Comparison of ENCODE assay signal across 18 mouse cellular contexts in genomic region chr19:23434433-23434832, GRCm38 (mm10). TPM values are rescaled to one million over a fixed set of nuclear protein-coding genes. Genes with fewer than 3 reads are reported as not detected.
DNase-seq lines count a peak whose midpoint lies in the region; ATAC-seq and TF ChIP-seq lines count a peak whose summit lies in the region.
"Had no signal": no experiment of that assay in that cellular context is flagged by ENCODE, and none has a peak within 500 bp of the region (broad histone marks: within the 10 kb centered on the region; RNA-seq: fewer than 3 reads in every experiment).

No protein-coding gene starts in this region.

- no peaks in the 10 kb centered on the region for H3K36me3 ChIP-seq in intestine, embryonic 14.5 days (ENCODE audit: control insufficient read depth, insufficient read depth, low read length)
- no peaks in the 10 kb centered on the region for H3K36me3 ChIP-seq in intestine, postnatal 0 days (ENCODE audit: control insufficient read depth, insufficient read depth)
- H3K36me3 ChIP-seq in lung, postnatal 0 days (ENCODE audit: insufficient read depth, low read length), result no peaks in the 10 kb centered on the region
- no peaks in the 10 kb centered on the region for H3K36me3 ChIP-seq in stomach, embryonic 16.5 days (ENCODE audit: control insufficient read depth, insufficient read depth, low read length)
- no peaks in the 10 kb centered on the region for H3K36me3 ChIP-seq in kidney, embryonic 16.5 days (ENCODE audit: insufficient read depth, low read length)
- H3K36me3 ChIP-seq: embryonic facial prominence, embryonic 12.5 days; forebrain, embryonic 15.5 days; heart, embryonic 15.5 days; hindbrain, embryonic 10.5 days had no signal

- H3K27me3 ChIP-seq in intestine, embryonic 14.5 days (replicated peaks; ENCODE audit: control insufficient read depth, insufficient read depth, low read length), result no peaks in the 10 kb centered on the region
- H3K27me3 ChIP-seq in intestine, postnatal 0 days (replicated peaks; ENCODE audit: control insufficient read depth, insufficient read depth, low read length), result no peaks in the 10 kb centered on the region
- H3K27me3 ChIP-seq in lung, postnatal 0 days (replicated peaks; ENCODE audit: insufficient read depth, low read length), result no peaks in the 10 kb centered on the region
- no peaks in the 10 kb centered on the region for H3K27me3 ChIP-seq in stomach, embryonic 16.5 days (ENCODE audit: control insufficient read depth, insufficient read depth, low read length)
- H3K27me3 ChIP-seq in kidney, embryonic 16.5 days (ENCODE audit: insufficient read depth, low read length), result no peaks in the 10 kb centered on the region
- H3K27me3 ChIP-seq: embryonic facial prominence, embryonic 12.5 days; forebrain, embryonic 15.5 days; heart, embryonic 15.5 days had no signal

- peaks cover 4% of the 10 kb centered on the region; the same call in 1 of the 2 replicates for H3K4me1 ChIP-seq in intestine, embryonic 14.5 days (replicated peaks; ENCODE audit: control insufficient read depth, insufficient read depth, low read length)
- H3K4me1 ChIP-seq in intestine, postnatal 0 days (replicated peaks; ENCODE audit: control insufficient read depth, insufficient read depth, low read length), result no peaks in the 10 kb centered on the region; the same call in 1 of the 2 replicates
- no peaks in the 10 kb centered on the region for H3K4me1 ChIP-seq in lung, postnatal 0 days (ENCODE audit: insufficient read depth, low read depth, low read length)
- 0 out of 2 replicates have a peak, but pooled peaks cover 3% of the 10 kb centered on the region for H3K4me1 ChIP-seq in stomach, embryonic 16.5 days (ENCODE audit: control insufficient read depth, insufficient read depth, low read length)
- no peaks in the 10 kb centered on the region for H3K4me1 ChIP-seq in kidney, embryonic 16.5 days (ENCODE audit: insufficient read depth, low read length)
- H3K4me1 ChIP-seq: embryonic facial prominence, embryonic 12.5 days; forebrain, embryonic 15.5 days; heart, embryonic 15.5 days; hindbrain, embryonic 10.5 days had no signal

- ATAC-seq in intestine, embryonic 14.5 days (replicated peaks; ENCODE audit: low FRiP score, low TSS enrichment, low read depth), result no peak
- no peak for ATAC-seq in intestine, postnatal 0 days
- ATAC-seq in lung, postnatal 0 days, result peak; percentile 35; the same call in 1 of the 2 replicates
- ATAC-seq in stomach, embryonic 16.5 days (ENCODE audit: insufficient read depth, low FRiP score), result peak; percentile 79; the same call in 1 of the 2 replicates
- no peak for ATAC-seq in kidney, embryonic 16.5 days (ENCODE audit: low FRiP score, low TSS enrichment)
- ATAC-seq: forebrain, embryonic 15.5 days had no signal

- no peaks in the 10 kb centered on the region for H3K9me3 ChIP-seq in intestine, embryonic 14.5 days (ENCODE audit: control insufficient read depth, low read length)
- no peaks in the 10 kb centered on the region for H3K9me3 ChIP-seq in intestine, postnatal 0 days (ENCODE audit: control insufficient read depth)
- no peaks in the 10 kb centered on the region for H3K9me3 ChIP-seq in lung, postnatal 0 days (ENCODE audit: low read length)
- no peaks in the 10 kb centered on the region for H3K9me3 ChIP-seq in stomach, embryonic 16.5 days (replicated peaks; ENCODE audit: control insufficient read depth, low read length)
- no peaks in the 10 kb centered on the region for H3K9me3 ChIP-seq in kidney, embryonic 16.5 days (ENCODE audit: low read length)
- H3K9me3 ChIP-seq: embryonic facial prominence, embryonic 12.5 days; forebrain, embryonic 15.5 days; heart, embryonic 15.5 days; hindbrain, embryonic 10.5 days had no signal

- no peak overlapping the region for H3K4me2 ChIP-seq in intestine, embryonic 14.5 days (ENCODE audit: low read length)
- H3K4me2 ChIP-seq in intestine, postnatal 0 days (replicated peaks; ENCODE audit: low read depth), result no peak overlapping the region
- H3K4me2 ChIP-seq in lung, postnatal 0 days (replicated peaks; ENCODE audit: low read depth, low read length), result no peak overlapping the region
- H3K4me2 ChIP-seq in stomach, embryonic 16.5 days (ENCODE audit: low read depth, low read length), result 0 out of 2 replicates have a peak overlapping the region, but pooled peaks have one; percentile 19
- no peak overlapping the region for H3K4me2 ChIP-seq in kidney, embryonic 16.5 days (replicated peaks; ENCODE audit: low read depth, low read length)
- H3K4me2 ChIP-seq: embryonic facial prominence, embryonic 12.5 days; forebrain, embryonic 15.5 days; heart, embryonic 11.5 days; heart, embryonic 15.5 days had no signal

- 56% methylated on average over 11 of the region's 11 CpGs for WGBS in intestine, embryonic 14.5 days
- WGBS in intestine, postnatal 0 days, result 71% methylated on average over 11 of the region's 11 CpGs
- 61% methylated on average over 11 of the region's 11 CpGs for WGBS in lung, postnatal 0 days
- WGBS in stomach, embryonic 16.5 days, result 56% methylated on average over 11 of the region's 11 CpGs
- 86% methylated on average over 11 of the region's 11 CpGs for WGBS in kidney, embryonic 16.5 days

- H3K4me3 ChIP-seq in intestine, embryonic 14.5 days (ENCODE audit: low read depth, low read length), result no peak overlapping the region
- no peak overlapping the region for H3K4me3 ChIP-seq in intestine, postnatal 0 days (ENCODE audit: low read depth, low read length)
- H3K4me3 ChIP-seq in lung, postnatal 0 days (ENCODE audit: low read depth, low read length), result no peak overlapping the region
- H3K4me3 ChIP-seq in stomach, embryonic 16.5 days (replicated peaks; ENCODE audit: low read length), result no peak overlapping the region
- no peak overlapping the region for H3K4me3 ChIP-seq in kidney, embryonic 16.5 days (ENCODE audit: low read length)
- H3K4me3 ChIP-seq: embryonic facial prominence, embryonic 12.5 days; forebrain, embryonic 15.5 days; heart, adult 2 months; heart, embryonic 15.5 days; hindbrain, embryonic 10.5 days had no signal

- TF ChIP-seq EP300 in lung, postnatal 0 days (IDR thresholded peaks at IDR 0.05), result no peak

- DNase-seq in intestine, embryonic 14.5 days (ENCODE audit: low spot score), result no peak
- DNase-seq in lung, postnatal 0 days (ENCODE audit: low spot score), result peak; percentile 32
- DNase-seq in lung, postnatal 25 days (ENCODE audit: low spot score), result no peak
- no peak for DNase-seq in c-Kit-positive CD71-positive TER-119-positive erythroid progenitor cells, embryonic 14.5 days (ENCODE audit: low spot score)
- DNase-seq: adrenal gland, postnatal 10 days; cerebellum, adult 11-12 months; cerebellum, adult 9-10 months; cerebellum, postnatal 25 days; heart, adult 2 months; heart, postnatal 14 days had no signal

- no peak overlapping the region for H3K9ac ChIP-seq in intestine, embryonic 14.5 days (ENCODE audit: low read length)
- no peak overlapping the region for H3K9ac ChIP-seq in intestine, postnatal 0 days (ENCODE audit: low read depth, low read length)
- H3K9ac ChIP-seq in lung, postnatal 0 days (replicated peaks; ENCODE audit: low read depth), result no peak overlapping the region
- no peak overlapping the region for H3K9ac ChIP-seq in stomach, embryonic 16.5 days (ENCODE audit: low read length)
- no peak overlapping the region for H3K9ac ChIP-seq in kidney, embryonic 16.5 days (replicated peaks; ENCODE audit: low read length)
- H3K9ac ChIP-seq: embryonic facial prominence, embryonic 12.5 days; forebrain, embryonic 15.5 days; heart, embryonic 15.5 days had no signal

- TF ChIP-seq CTCF in intestine, postnatal 0 days (IDR thresholded peaks at IDR 0.05; ENCODE audit: low read depth), result no peak
- no peak for TF ChIP-seq CTCF in lung, postnatal 0 days (IDR thresholded peaks at IDR 0.05)

- H3K27ac ChIP-seq in intestine, embryonic 14.5 days (ENCODE audit: low read depth), result peak overlapping the region; percentile 65
- H3K27ac ChIP-seq in intestine, postnatal 0 days (ENCODE audit: low read depth, low read length), result no peak overlapping the region
- H3K27ac ChIP-seq in lung, postnatal 0 days (ENCODE audit: low read length), result no peak overlapping the region
- H3K27ac ChIP-seq in stomach, embryonic 16.5 days (ENCODE audit: low read length), result peak overlapping the region; percentile 76
- no peak overlapping the region for H3K27ac ChIP-seq in kidney, embryonic 16.5 days (ENCODE audit: low read length)
- H3K27ac ChIP-seq: embryonic facial prominence, embryonic 12.5 days; forebrain, embryonic 15.5 days; heart, adult 2 months; heart, embryonic 15.5 days; hindbrain, embryonic 10.5 days had no signal

RNA-seq across cellular contexts. Expression of gene Mamdc2, which starts 13.8 kb away (rescaled TPM):
- 2.7 and 3.6 TPM in 2 replicates for polyA plus RNA-seq in intestine, embryonic 14.5 days (2014; fragmentation: Nextera tagmentation; extraction: Ambion mirVana)
- 2.5 and 2.6 TPM in 2 replicates for polyA plus RNA-seq in intestine, postnatal 0 days (2015; fragmentation: Nextera tagmentation; extraction: Ambion mirVana)
- polyA plus RNA-seq in lung, postnatal 0 days (2015; fragmentation: Nextera tagmentation; extraction: Ambion mirVana), result 12.8 and 13.8 TPM in 2 replicates
- polyA plus RNA-seq in stomach, embryonic 16.5 days (2015; fragmentation: Nextera tagmentation; extraction: Ambion mirVana), result 4.4 and 5.4 TPM in 2 replicates
- polyA plus RNA-seq in kidney, embryonic 16.5 days (2015; fragmentation: Nextera tagmentation; extraction: Ambion mirVana), result 1.4 and 1.5 TPM in 2 replicates

Comparison
In these comparisons a context has a peak if more than half of its experiments do, and no peak if none do; other contexts are left out.
1. H3K27ac ChIP-seq: peak in intestine, embryonic 14.5 days (single experiment) and stomach, embryonic 16.5 days (single experiment); none in intestine, postnatal 0 days (single experiment), lung, postnatal 0 days (single experiment) and kidney, embryonic 16.5 days (single experiment).
2. ATAC-seq: peak in lung, postnatal 0 days (single experiment) and stomach, embryonic 16.5 days (single experiment); none in intestine, embryonic 14.5 days (single experiment), intestine, postnatal 0 days (single experiment) and kidney, embryonic 16.5 days (single experiment).